Mouse (Mus musculus): ENCODE results near the gene Dtd1. TPM values are rescaled to one million over a fixed set of nuclear protein-coding genes. Genes with fewer than 3 reads are reported as not detected.

The Dtd1 gene
- total RNA-seq, 2 experiments from 2014 or later: 3.6 to 4.2 TPM

DNA sequence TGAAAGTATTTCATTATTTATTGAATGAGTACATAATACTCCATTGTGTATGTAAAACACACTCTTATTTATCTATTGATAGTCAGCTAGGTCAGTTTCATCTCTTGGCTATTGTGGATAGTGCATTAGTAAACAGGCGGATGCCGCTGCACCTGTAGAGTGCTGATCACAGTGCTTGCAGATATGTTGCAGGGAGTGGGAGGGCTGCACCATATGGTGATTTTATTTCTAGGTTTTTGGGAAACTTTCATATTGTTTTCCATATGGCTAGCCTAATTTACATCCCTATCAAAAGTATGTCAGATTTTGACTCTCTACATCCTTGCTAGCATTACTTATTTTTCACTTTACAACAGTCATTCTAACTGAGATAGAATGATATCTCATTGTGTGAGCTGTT, 155.3 kb downstream of the Dtd1 start:
- no peak for ATAC-seq (replicated peaks; ENCODE audit: low FRiP score, poor library complexity, severe bottlenecking)

DNA sequence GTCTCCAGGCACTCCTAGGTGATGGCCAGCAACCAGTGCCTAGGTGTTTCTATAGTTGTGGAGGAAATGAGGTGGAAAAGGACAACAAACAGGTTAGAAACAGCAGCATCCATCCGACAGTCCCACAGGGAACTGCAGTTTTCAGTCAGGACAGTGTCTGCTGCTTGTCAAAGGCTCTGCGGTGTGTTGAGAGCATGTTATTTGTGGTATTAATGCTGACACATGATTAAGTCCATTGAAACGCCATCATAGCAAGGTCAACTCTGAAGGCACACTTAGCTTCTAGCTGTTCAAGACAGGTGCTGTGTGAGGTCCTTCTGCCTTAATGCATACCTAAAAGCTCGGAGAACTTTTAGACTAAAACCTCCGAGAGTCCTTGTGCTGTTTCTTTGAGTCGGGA, 161.0 kb downstream of the Dtd1 start:
- no peak for ATAC-seq (replicated peaks; ENCODE audit: low FRiP score, poor library complexity, severe bottlenecking)

- no peak for ATAC-seq (replicated peaks; ENCODE audit: low FRiP score, poor library complexity, severe bottlenecking)
These were observed 164.0 kb downstream of the Dtd1 start for GRCm38 (mm10) chr2:144763706-144764105.

- ATAC-seq (replicated peaks; ENCODE audit: low FRiP score, poor library complexity, severe bottlenecking): no peak
These were observed 164.6 kb downstream of the Dtd1 start for GRCm38 (mm10) chr2:144764116-144764788.

DNA sequence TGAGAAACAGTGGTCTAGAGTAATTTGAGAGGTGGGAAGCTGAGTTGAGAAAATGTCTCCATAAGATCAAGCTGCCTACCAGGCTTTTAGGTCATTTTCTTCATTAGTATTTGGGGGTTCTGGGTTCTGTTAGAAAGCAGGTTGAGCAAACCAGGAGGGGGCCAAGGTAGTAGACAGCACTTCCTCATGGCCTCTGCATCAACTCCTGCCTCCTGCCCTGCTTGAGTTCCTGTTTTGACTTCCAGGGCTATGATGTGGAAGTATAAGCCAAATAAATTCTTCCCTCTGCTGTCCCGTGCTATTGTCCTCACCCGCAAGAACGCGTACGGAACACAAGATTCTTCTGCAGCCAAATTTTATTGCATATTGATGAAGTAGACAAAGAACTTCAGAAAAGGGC, 165.5 kb downstream of the Dtd1 start:
- ATAC-seq (replicated peaks; ENCODE audit: low FRiP score, poor library complexity, severe bottlenecking): no peak

DNA sequence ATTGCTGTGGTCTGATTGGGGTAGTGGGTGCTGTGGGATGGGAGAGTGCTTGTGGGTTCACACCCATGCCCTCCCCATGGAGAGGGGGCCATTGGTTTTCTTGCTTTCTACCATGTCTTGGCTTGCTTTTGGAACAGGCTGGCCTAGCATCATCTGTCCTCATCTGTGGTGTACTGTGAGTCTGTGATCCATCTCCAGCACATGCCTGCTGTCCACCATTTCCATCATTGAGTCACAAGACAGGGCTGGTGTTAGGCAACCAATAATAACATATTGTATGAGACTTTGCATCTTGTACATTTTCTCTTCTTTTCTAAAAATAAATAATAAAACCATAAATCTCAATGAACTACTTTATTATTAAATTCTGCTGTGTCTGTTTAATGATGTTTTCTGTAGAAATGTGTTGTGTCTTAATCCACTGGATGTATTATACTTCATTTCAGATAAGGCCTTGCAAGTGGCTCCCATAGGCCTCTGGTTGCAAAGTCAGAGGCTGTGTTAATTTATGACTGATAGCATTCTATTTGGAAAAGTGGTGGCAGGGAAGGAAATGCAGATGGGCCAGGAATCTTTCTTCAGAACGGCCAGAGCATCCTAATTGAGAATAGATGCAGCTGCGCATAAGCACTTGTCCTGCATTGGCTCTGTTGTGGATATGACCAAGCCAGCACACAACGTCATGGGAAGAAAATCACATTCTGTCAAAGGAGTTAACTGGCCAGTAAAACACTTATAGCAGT, 168.8 kb downstream of the Dtd1 start:
- ATAC-seq (replicated peaks; ENCODE audit: low FRiP score, poor library complexity, severe bottlenecking): no peak

DNA sequence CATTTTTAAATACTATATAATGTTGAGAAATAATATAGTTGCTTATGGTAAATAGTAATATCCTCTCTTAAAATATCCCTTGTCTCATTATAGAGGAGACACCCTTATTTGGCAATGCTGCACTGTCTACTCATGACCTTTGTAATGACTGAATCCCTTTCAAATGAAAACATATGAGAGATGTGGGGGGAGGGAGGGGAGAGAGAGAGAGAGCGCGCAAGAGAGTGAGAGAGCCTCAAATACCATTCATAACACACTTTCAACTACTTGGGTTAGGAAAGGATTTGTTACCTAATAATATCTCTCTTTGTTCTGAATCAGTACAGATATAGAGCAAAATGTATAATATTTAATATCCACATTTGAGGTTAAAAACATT, 169.4 kb downstream of the Dtd1 start:
- no peak for ATAC-seq (replicated peaks; ENCODE audit: low FRiP score, poor library complexity, severe bottlenecking)

- ATAC-seq (replicated peaks; ENCODE audit: low FRiP score, poor library complexity, severe bottlenecking): no peak
These were observed 169.9 kb downstream of the Dtd1 start for GRCm38 (mm10) chr2:144769556-144769955.

GRCm38 (mm10) chr2:144770452-144770941, 170.8 kb downstream of the Dtd1 start:
- no peak for ATAC-seq (replicated peaks; ENCODE audit: low FRiP score, poor library complexity, severe bottlenecking)

GRCm38 (mm10) chr2:144771841-144772240, 172.1 kb downstream of the Dtd1 start:
- no peak for ATAC-seq (replicated peaks; ENCODE audit: low FRiP score, poor library complexity, severe bottlenecking)

GRCm38 (mm10) chr2:144774636-144775160, 175.0 kb downstream of the Dtd1 start:
- no peak for ATAC-seq (replicated peaks; ENCODE audit: low FRiP score, poor library complexity, severe bottlenecking)

GRCm38 (mm10) chr2:144775626-144776025, 175.9 kb downstream of the Dtd1 start:
- ATAC-seq (replicated peaks; ENCODE audit: low FRiP score, poor library complexity, severe bottlenecking): no peak

- ATAC-seq (replicated peaks; ENCODE audit: low FRiP score, poor library complexity, severe bottlenecking): no peak
These were observed 179.6 kb downstream of the Dtd1 start for GRCm38 (mm10) chr2:144779263-144779662.

DNA sequence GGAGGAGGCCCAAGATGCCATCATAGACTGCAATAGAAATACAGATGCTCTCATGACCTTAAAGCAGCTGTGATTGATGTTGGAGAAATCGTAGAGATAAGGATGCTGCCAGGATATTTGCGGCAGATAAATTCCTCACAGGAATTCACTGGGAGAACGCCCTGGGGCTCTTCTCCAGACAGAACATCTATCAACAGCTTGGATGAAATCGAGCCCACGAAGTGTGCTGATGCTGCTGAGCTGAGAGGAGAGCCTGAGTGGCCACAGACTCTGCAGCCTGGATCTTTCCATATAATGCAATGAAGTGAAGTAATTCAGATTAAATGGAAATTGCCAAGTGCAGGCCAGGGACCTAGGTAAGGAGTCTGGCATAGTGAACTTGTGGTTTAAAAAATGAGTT, 181.0 kb downstream of the Dtd1 start:
- ATAC-seq (replicated peaks; ENCODE audit: low FRiP score, poor library complexity, severe bottlenecking): no peak

DNA sequence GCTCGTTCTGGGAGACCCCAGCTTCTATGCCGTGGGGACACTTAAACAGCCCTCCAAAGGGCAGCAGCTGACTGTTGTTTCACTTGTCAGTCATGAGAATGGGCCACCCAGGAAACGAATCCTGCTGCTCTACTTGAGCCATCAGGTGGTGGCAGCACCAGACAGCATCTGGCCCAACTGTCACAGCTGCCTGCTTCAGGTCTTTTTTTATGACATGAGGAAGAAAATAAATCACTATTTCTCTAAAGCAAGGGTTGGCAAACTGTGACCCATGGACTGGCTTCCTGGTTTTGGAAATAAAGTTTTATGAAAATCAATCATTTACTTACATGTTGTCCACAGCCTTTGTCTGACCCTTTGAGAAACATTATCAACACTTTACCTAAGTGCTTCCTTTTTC, 182.2 kb downstream of the Dtd1 start:
- no peak for ATAC-seq (replicated peaks; ENCODE audit: low FRiP score, poor library complexity, severe bottlenecking)

GRCm38 (mm10) chr2:144782481-144782880, 182.8 kb downstream of the Dtd1 start:
- no peak for ATAC-seq (replicated peaks; ENCODE audit: low FRiP score, poor library complexity, severe bottlenecking)

DNA sequence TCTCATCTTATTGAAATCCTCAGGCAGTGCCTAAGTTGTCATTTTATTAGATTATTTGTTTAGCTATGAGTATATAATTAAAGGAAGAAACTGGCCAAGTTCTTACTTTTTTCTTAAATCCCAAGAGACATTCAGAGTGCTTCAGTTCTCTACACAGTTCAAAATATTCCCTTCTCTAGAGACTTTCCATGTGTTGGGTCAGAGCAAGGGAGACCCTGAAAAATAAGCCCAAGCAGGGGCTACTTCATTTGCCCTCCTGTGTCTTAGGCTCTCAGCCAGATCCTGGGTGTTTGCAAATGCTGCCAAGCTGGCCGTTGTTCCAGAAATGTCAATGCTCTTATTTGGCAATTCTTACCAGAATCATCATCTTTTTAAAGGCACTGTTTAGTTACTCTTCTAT, 183.5 kb downstream of the Dtd1 start:
- no peak for ATAC-seq (replicated peaks; ENCODE audit: low FRiP score, poor library complexity, severe bottlenecking)

GRCm38 (mm10) chr2:144783831-144784230, 184.1 kb downstream of the Dtd1 start:
- no peak for ATAC-seq (replicated peaks; ENCODE audit: low FRiP score, poor library complexity, severe bottlenecking)

DNA sequence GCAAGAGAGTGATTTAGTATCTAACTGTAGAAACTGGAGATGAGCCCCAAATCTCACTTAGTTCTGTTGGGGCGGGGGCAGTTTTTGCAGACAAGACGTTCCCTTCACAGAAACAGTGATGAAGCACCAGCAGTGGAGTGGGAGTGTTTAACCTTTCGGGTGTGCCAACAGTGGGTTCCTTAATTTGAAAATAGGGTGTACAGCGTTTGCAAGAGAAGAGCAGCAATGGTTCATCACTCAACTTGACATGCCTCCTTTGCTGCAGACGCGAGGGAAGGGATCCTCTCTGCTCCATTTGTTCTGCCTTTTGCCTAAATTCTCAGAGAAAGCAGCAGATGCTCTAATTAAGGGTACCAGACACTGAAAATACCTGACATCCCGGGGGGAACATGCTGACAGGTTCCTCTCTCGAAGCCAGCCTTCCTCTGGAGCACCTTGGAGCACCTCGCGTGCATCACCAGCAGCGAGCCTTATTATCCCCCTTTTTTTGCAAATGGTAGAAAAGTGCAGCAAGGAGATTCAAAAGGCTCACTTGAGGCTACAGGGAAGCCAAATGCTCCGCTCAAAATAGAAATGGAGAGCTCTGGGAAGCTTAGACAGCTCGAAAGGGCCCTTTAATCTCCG, 192.1 kb downstream of the Dtd1 start:
- no peak for ATAC-seq (replicated peaks; ENCODE audit: low FRiP score, poor library complexity, severe bottlenecking)

DNA sequence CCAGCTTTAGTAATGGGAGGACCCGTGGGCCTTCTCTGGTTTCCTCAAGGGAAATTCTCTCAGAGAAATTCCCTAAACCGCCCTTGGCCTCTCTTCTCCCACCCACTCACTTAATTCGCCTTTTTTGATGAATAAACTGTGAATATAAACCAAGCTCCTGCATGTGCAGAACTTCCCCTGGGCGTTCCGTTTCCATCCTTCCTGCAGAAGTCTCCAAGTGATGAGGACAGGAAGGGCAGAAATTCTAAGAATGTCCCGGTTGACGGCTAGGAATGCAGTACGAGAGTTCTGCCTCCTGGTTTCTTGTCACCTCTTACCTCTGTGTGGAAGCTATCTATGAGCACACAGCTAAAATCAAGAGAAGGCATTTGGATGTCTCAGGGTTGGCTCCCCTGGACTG, 197.8 kb downstream of the Dtd1 start:
- ATAC-seq (replicated peaks; ENCODE audit: low FRiP score, poor library complexity, severe bottlenecking): no peak
